Mouse (Mus musculus) kidney, postnatal 0 days (tissue): ENCODE data around the gene Cramp1l. TPM values are rescaled to one million over a fixed set of nuclear protein-coding genes. Genes with fewer than 3 reads are reported as not detected.
A peak's percentile ranks its signal among the peaks of the same experiment; 100 is the strongest.
"Not testable (repeated sequence)": the region's sequence is repeated elsewhere in the genome, so short reads cannot be mapped to it uniquely, and the experiment has no call there.

Source experiments
- ATAC-seq: fragments of 200-750 bp; cut with Nextera tagmentation; replicated peaks from 2 replicates; pipeline ENCODE4 v1.8.0; 2017; ENCODE audit warnings: low read depth, moderate number of reproducible peaks, moderate TSS enrichment, moderate library complexity; ENCODE audit not compliant: low FRiP score
- DNase-seq: peaks from one replicate; pipeline ENCODE4 v3.0.0-alpha.2; 2016; ENCODE audit warnings: low spot score
- H3K27ac ChIP-seq: fragments of 300-500 bp; sonication (generic); 2 replicates; pipeline ENCODE4 v1.5.1; 2014; ENCODE audit warnings: mild to moderate bottlenecking
- H3K27me3 ChIP-seq: fragments of 300-500 bp; sonication (generic); 2 replicates; pipeline ENCODE4 v1.6.1; 2014; ENCODE audit warnings: low read length, mixed read lengths; ENCODE audit not compliant: insufficient read depth
- H3K36me3 ChIP-seq: fragments of 300-500 bp; sonication (generic); 2 replicates; pipeline ENCODE4 v1.6.1; 2014; ENCODE audit warnings: low read length, mixed read lengths; ENCODE audit not compliant: insufficient read depth
- H3K4me1 ChIP-seq: fragments of 300-500 bp; sonication (generic); replicated peaks from 2 replicates; pipeline ENCODE4 v1.6.1; 2014; ENCODE audit warnings: antibody characterized with exemption, low read length, mixed read lengths; ENCODE audit not compliant: insufficient read depth
- H3K4me2 ChIP-seq: fragments of 300-500 bp; sonication (generic); 2 replicates; pipeline ENCODE4 v1.6.1; 2014; ENCODE audit warnings: mild to moderate bottlenecking, low read length, moderate library complexity, mixed read lengths
- H3K4me3 ChIP-seq: fragments of 300-500 bp; sonication (generic); replicated peaks from 2 replicates; pipeline ENCODE4 v1.5.1; 2014; ENCODE audit warnings: low read depth, low read length
- H3K9ac ChIP-seq: fragments of 300-500 bp; sonication (generic); 2 replicates; pipeline ENCODE4 v1.6.1; 2014; ENCODE audit warnings: low read depth, low read length
- H3K9me3 ChIP-seq: fragments of 300-500 bp; sonication (generic); replicated peaks from 2 replicates; pipeline ENCODE4 v1.6.1; 2016; ENCODE audit warnings: low read length, inconsistent platforms, mixed read lengths
- CTCF ChIP-seq: IDR thresholded peaks from 2 replicates; pipeline ENCODE4 v1.5.1; 2016; ENCODE audit warnings: antibody characterized with exemption, low read depth, mild to moderate bottlenecking, moderate library complexity
- WGBS: fragments of 180-500 bp; shearing (Covaris S2); extraction: QIAGEN DNeasy Blood & Tissue Kit; methylation state at CpG from one replicate; pipeline ENCODE4 v1.1.7; 2014; 5-methylcytosine and 5-hydroxymethylcytosine counted together
- polyA plus RNA-seq: library from polyadenylated mRNA; unstranded; fragments of >200 nt; fragmentation: Nextera tagmentation; extraction: Ambion mirVana; gene quantifications from 2 replicates; pipeline ENCODE4 v1.2.1, GENCODE M21; 2015

Gene Cramp1l
- polyA plus RNA-seq, 1 experiment from 2014 or later, result 4.5 TPM

GRCm38 (mm10) chr17:24943036-24943435, 72.6 kb downstream of the Cramp1l start:
- Histone ChIP-seq H3K27ac (no peak overlapping the region), H3K4me3 (no peak overlapping the region), H3K4me2 (no peak overlapping the region), H3K9me3 (no peaks in the 10 kb centered on the region), H3K27me3 (no peaks in the 10 kb centered on the region), H3K9ac (no peak overlapping the region), H3K36me3 (peaks cover 22% of the 10 kb centered on the region; the same call in 1 of the 2 replicates), H3K4me1 (no peaks in the 10 kb centered on the region)
- TF ChIP-seq CTCF, result no peak
- 81% methylated on average over 7 of the region's 7 CpGs for WGBS
- no peak for DNase-seq
- ATAC-seq, result no peak

- not testable (repeated sequence) for H3K27ac ChIP-seq, H3K4me2 ChIP-seq, H3K27me3 ChIP-seq, ATAC-seq, H3K4me3 ChIP-seq, H3K4me1 ChIP-seq, H3K9ac ChIP-seq, H3K9me3 ChIP-seq
- H3K36me3 ChIP-seq, result peaks cover 16% of the 10 kb centered on the region; the same call in 1 of the 2 replicates
- 11% methylated on average over 2 of the region's 2 CpGs for WGBS
- peak; percentile 76 for TF ChIP-seq CTCF
- peak; percentile 4 for DNase-seq
These were observed 73.1 kb downstream of the Cramp1l start for GRCm38 (mm10) chr17:24942453-24942852.

- 45% methylated on average over 6 of the region's 6 CpGs for WGBS
- DNase-seq (no peak), ATAC-seq (no peak)
- Histone ChIP-seq H3K27me3 (no peaks in the 10 kb centered on the region), H3K9me3 (no peaks in the 10 kb centered on the region), H3K4me1 (peaks cover 13% of the 10 kb centered on the region), H3K27ac (peak overlapping the region; percentile 62), H3K4me3 (peak overlapping the region; percentile 84), H3K9ac (peak overlapping the region; percentile 67; the same call in 1 of the 2 replicates), H3K4me2 (peak overlapping the region; percentile 78), H3K36me3 (no peaks in the 10 kb centered on the region)
- peak; percentile 19; the same call in 1 of the 2 replicates for TF ChIP-seq CTCF
These were observed 78.3 kb downstream of the Cramp1l start for GRCm38 (mm10) chr17:24937266-24937665.

- peak; percentile 96 for DNase-seq
- peak within 1 kb of the TSS; percentile 67 for H3K9ac ChIP-seq
- WGBS, result 1% methylated on average over 76 of the region's 78 CpGs
- peak within 1 kb of the TSS; percentile 78 for H3K4me2 ChIP-seq
- H3K9me3 ChIP-seq, result no peaks in the 10 kb centered on the region
- no peaks in the 10 kb centered on the region for H3K27me3 ChIP-seq
- H3K27ac ChIP-seq, result peak within 1 kb of the TSS; percentile 62
- peak; percentile 55 for TF ChIP-seq CTCF
- peaks cover 13% of the 10 kb centered on the region for H3K4me1 ChIP-seq
- ATAC-seq, result peak; percentile 94
- peak within 1 kb of the TSS; percentile 84 for H3K4me3 ChIP-seq
- H3K36me3 ChIP-seq, result 0 out of 2 replicates have a peak, but pooled peaks cover 4% of the 10 kb centered on the region
These were observed 79.0 kb downstream of the Cramp1l start, which contains the start of gene Mapk8ip3 for GRCm38 (mm10) chr17:24936259-24937237. Gene Mapk8ip3 (minus strand): TSS chr17:24936977.

GRCm38 (mm10) chr17:24935666-24936065, 79.9 kb downstream of the Cramp1l start:
- ATAC-seq (no peak), DNase-seq (no peak)
- no peaks in the 10 kb centered on the region for H3K27me3 ChIP-seq
- H3K4me2 ChIP-seq, result peak overlapping the region; percentile 78
- H3K4me1 ChIP-seq, result peaks cover 13% of the 10 kb centered on the region
- no peak for TF ChIP-seq CTCF
- 0 out of 2 replicates have a peak, but pooled peaks cover 4% of the 10 kb centered on the region for H3K36me3 ChIP-seq
- peak overlapping the region; percentile 84 for H3K4me3 ChIP-seq
- no peaks in the 10 kb centered on the region for H3K9me3 ChIP-seq
- no peak overlapping the region for H3K27ac ChIP-seq
- H3K9ac ChIP-seq, result peak overlapping the region; percentile 67

- WGBS, result 73% methylated on average over 4 of the region's 4 CpGs
These were observed 80.7 kb downstream of the Cramp1l start for GRCm38 (mm10) chr17:24934926-24935325.

More at GRCm38 (mm10) chr17:24934926-24935325, 80.7 kb downstream of the Cramp1l start:
- no peak for TF ChIP-seq CTCF
- DNase-seq (no peak), ATAC-seq (no peak)
- 0 out of 2 replicates have a peak, but pooled peaks cover 4% of the 10 kb centered on the region for H3K36me3 ChIP-seq
- H3K4me1 ChIP-seq, result peaks cover 13% of the 10 kb centered on the region
- peak overlapping the region; percentile 67; the same call in 1 of the 2 replicates for H3K9ac ChIP-seq
- no peaks in the 10 kb centered on the region for H3K27me3 ChIP-seq
- no peaks in the 10 kb centered on the region for H3K9me3 ChIP-seq
- H3K27ac ChIP-seq, result no peak overlapping the region
- H3K4me2 ChIP-seq, result 0 out of 2 replicates have a peak overlapping the region, but pooled peaks have one; percentile 78
- H3K4me3 ChIP-seq, result no peak overlapping the region
